Comparison of ENCODE assay signal across 9 mouse cellular contexts in genomic region chr11:75213372-75214080, GRCm38 (mm10). TPM values are rescaled to one million over a fixed set of nuclear protein-coding genes. Genes with fewer than 3 reads are reported as not detected.
A peak's percentile ranks its signal among the peaks of the same experiment; 100 is the strongest.
DNase-seq lines count a peak whose midpoint lies in the region; ATAC-seq and TF ChIP-seq lines count a peak whose summit lies in the region.
"Had no signal": no experiment of that assay in that cellular context is flagged by ENCODE, and none has a peak within 500 bp of the region (broad histone marks: within the 10 kb centered on the region; RNA-seq: fewer than 3 reads in every experiment).

No protein-coding gene starts in this region.

- intact Hi-C loops in heart, postnatal 25 days (cut with DNase I), result no loop called here

- TF ChIP-seq CTCF in kidney, postnatal 0 days (IDR thresholded peaks at IDR 0.05; ENCODE audit: low read depth), result no peak

- peak overlapping the region; percentile 99 for H3K27ac ChIP-seq in heart, embryonic 13.5 days (replicated peaks)
- H3K27ac ChIP-seq in kidney, postnatal 0 days, result peak overlapping the region; percentile 87

- WGBS in heart, embryonic 13.5 days, result 6% methylated on average over 34 of the region's 35 CpGs
- WGBS in kidney, postnatal 0 days, result 10% methylated on average over 35 of the region's 35 CpGs

- peaks cover 23% of the 10 kb centered on the region for H3K27me3 ChIP-seq in heart, embryonic 13.5 days (replicated peaks)
- H3K27me3 ChIP-seq in kidney, postnatal 0 days (ENCODE audit: insufficient read depth, low read length), result no peaks in the 10 kb centered on the region

- peak overlapping the region; percentile 74 for H3K4me2 ChIP-seq in heart, embryonic 13.5 days
- H3K4me2 ChIP-seq in kidney, postnatal 0 days (ENCODE audit: low read length), result peak overlapping the region; percentile 64

- no peak for ATAC-seq in heart, embryonic 13.5 days (ENCODE audit: extremely low read depth, insufficient number of reproducible peaks, low FRiP score, low TSS enrichment)
- peak; percentile 61 for ATAC-seq in kidney, postnatal 0 days (replicated peaks; ENCODE audit: low FRiP score, low read depth)

- no peaks in the 10 kb centered on the region for H3K9me3 ChIP-seq in heart, embryonic 13.5 days
- H3K9me3 ChIP-seq in kidney, postnatal 0 days (replicated peaks; ENCODE audit: low read length), result no peaks in the 10 kb centered on the region

- peak overlapping the region; percentile 79 for H3K9ac ChIP-seq in heart, embryonic 13.5 days
- peak overlapping the region; percentile 66 for H3K9ac ChIP-seq in kidney, postnatal 0 days (ENCODE audit: low read depth, low read length)

- peak overlapping the region; percentile 45 for H3K4me3 ChIP-seq in heart, embryonic 13.5 days
- H3K4me3 ChIP-seq in kidney, postnatal 0 days (replicated peaks; ENCODE audit: low read depth, low read length), result peak overlapping the region; percentile 20; the same call in 1 of the 2 replicates

- H3K36me3 ChIP-seq in heart, embryonic 13.5 days, result no peaks in the 10 kb centered on the region
- H3K36me3 ChIP-seq in kidney, postnatal 0 days (ENCODE audit: insufficient read depth, low read length), result no peaks in the 10 kb centered on the region

- peaks cover 79% of the 10 kb centered on the region for H3K4me1 ChIP-seq in heart, embryonic 13.5 days
- peaks cover 15% of the 10 kb centered on the region; the same call in 1 of the 2 replicates for H3K4me1 ChIP-seq in kidney, postnatal 0 days (replicated peaks; ENCODE audit: insufficient read depth, low read length)

- peak; percentile 94 for DNase-seq in heart, adult 11 months
- no peak for DNase-seq in heart, postnatal 25 days (ENCODE audit: low spot score)
- peak; percentile 77 for DNase-seq in cerebellum, adult 9-10 months
- DNase-seq in kidney, postnatal 0 days (ENCODE audit: low spot score), result peak; percentile 65
- DNase-seq in lung, postnatal 14 days, result peak; percentile 69
- DNase-seq in thymus, postnatal 10 days (ENCODE audit: low spot score in 2 of 2), result peak; percentile 37 to 39
- DNase-seq in c-Kit-positive CD71-positive TER-119-positive erythroid progenitor cells, embryonic 14.5 days (ENCODE audit: low spot score), result no peak

RNA-seq across cellular contexts. Expression of gene Rtn4rl1, which starts 19.9 kb away (rescaled TPM):
- 1 to 10 TPM; 9.7 to 9.8 TPM for total RNA-seq in heart, postnatal 25 days (2021)
- polyA plus RNA-seq in heart, embryonic 13.5 days (2015; fragmentation: Nextera tagmentation; extraction: Ambion mirVana), result 10.2 and 12.4 TPM in 2 replicates
- 4.2 and 4.6 TPM in 2 replicates for polyA plus RNA-seq in kidney, postnatal 0 days (2015; fragmentation: Nextera tagmentation; extraction: Ambion mirVana)
- polyA plus RNA-seq: erythroblast, embryonic 14.5 days had no signal

RNA-seq across cellular contexts. Expression of gene Dph1, which starts 22.5 kb away (rescaled TPM):
- total RNA-seq in heart, postnatal 25 days (2021), result 1 to 10 TPM; 7.4 to 9.0 TPM
- 19.3 and 21.3 TPM in 2 replicates for polyA plus RNA-seq in heart, embryonic 13.5 days (2015; fragmentation: Nextera tagmentation; extraction: Ambion mirVana)
- 26.3 TPM in 2 replicates for polyA plus RNA-seq in kidney, postnatal 0 days (2015; fragmentation: Nextera tagmentation; extraction: Ambion mirVana)

RNA-seq across cellular contexts. Expression of gene Ovca2, which starts 34.9 kb away (rescaled TPM):
- 1 to 10 TPM; 6.0 to 6.1 TPM for total RNA-seq in heart, postnatal 25 days (2021)
- polyA plus RNA-seq in heart, embryonic 13.5 days (2015; fragmentation: Nextera tagmentation; extraction: Ambion mirVana), result 15.2 and 16.4 TPM in 2 replicates
- 26.6 and 28.3 TPM in 2 replicates for polyA plus RNA-seq in kidney, postnatal 0 days (2015; fragmentation: Nextera tagmentation; extraction: Ambion mirVana)

RNA-seq across cellular contexts. Expression of gene Hic1, which starts 44.2 kb away (rescaled TPM):
- 10 to 100 TPM; 15.3 to 19.2 TPM for total RNA-seq in heart, postnatal 25 days (2021)
- polyA plus RNA-seq in heart, embryonic 13.5 days (2015; fragmentation: Nextera tagmentation; extraction: Ambion mirVana), result 9.4 and 9.5 TPM in 2 replicates
- 18.5 and 26.9 TPM in 2 replicates for polyA plus RNA-seq in kidney, postnatal 0 days (2015; fragmentation: Nextera tagmentation; extraction: Ambion mirVana)

Comparison
In these comparisons a context has a peak if more than half of its experiments do, and no peak if none do; other contexts are left out.
1. DNase-seq: peak in heart, adult 11 months (single experiment), cerebellum, adult 9-10 months (single experiment), kidney, postnatal 0 days (single experiment), lung, postnatal 14 days (single experiment) and thymus, postnatal 10 days (2 of 2); none in heart, postnatal 25 days (single experiment) and c-Kit-positive CD71-positive TER-119-positive erythroid progenitor cells, embryonic 14.5 days (single experiment).